ENCODE assay signal across 17 mouse cellular contexts in the genomic region with DNA sequence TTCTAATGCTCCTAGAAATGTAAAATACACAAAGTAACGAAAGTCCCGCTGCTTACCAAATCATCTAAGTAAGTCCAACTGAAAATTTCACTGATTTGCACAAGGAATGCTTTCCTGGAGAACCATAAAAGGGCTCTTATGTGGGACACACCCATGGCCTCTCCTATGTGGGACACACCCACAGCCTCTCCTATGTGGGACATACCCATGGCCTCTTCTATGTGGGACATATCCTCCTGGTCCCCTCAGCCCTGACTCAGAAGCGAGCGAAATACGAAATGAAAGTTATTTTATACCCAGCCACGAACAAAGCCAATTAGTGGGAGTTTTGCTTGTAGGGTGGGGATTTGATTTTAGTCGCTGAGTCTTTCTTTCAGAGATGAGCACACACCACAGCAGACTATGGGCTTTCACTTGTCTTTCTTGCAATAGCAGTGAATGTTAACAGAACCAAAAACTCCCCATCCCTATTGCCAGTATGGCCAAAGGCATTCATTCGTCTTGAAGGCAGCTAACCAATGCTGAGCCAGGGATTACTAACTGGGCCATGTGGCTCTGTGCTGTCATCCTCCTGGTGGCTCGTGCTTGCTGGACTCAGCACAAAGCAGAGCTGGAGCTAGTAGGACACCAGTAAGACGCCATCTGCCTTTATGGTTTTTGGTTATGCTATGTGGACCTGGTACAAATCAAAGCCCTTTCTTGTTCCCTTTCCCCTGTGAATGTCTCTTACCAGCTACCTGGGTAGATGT.
DNase-seq lines count a peak whose midpoint lies in the region; ATAC-seq lines count a peak whose summit lies in the region.
"Had no signal": no experiment of that assay in that cellular context is flagged by ENCODE, and none has a peak within 500 bp of the region (broad histone marks: within the 10 kb centered on the region; RNA-seq: fewer than 3 reads in every experiment).

No protein-coding gene starts in this region.

- H3K9me3 ChIP-seq in forebrain, embryonic 13.5 days (replicated peaks) = no peaks in the 10 kb centered on the region
- no peaks in the 10 kb centered on the region for H3K9me3 ChIP-seq in forebrain, embryonic 10.5 days
- H3K9me3 ChIP-seq in neural tube, embryonic 13.5 days = no peaks in the 10 kb centered on the region
- no peaks in the 10 kb centered on the region for H3K9me3 ChIP-seq in midbrain, embryonic 14.5 days (ENCODE audit: control insufficient read depth, low read length)
- H3K9me3 ChIP-seq: heart, embryonic 15.5 days; limb, embryonic 12.5 days; liver, embryonic 13.5 days had no signal

- no peaks in the 10 kb centered on the region for H3K36me3 ChIP-seq in forebrain, embryonic 13.5 days (ENCODE audit: poor library complexity, severe bottlenecking)
- no peaks in the 10 kb centered on the region for H3K36me3 ChIP-seq in forebrain, embryonic 10.5 days (replicated peaks)
- H3K36me3 ChIP-seq in neural tube, embryonic 13.5 days = no peaks in the 10 kb centered on the region
- H3K36me3 ChIP-seq in midbrain, embryonic 14.5 days (ENCODE audit: control insufficient read depth, insufficient read depth, low read length) = no peaks in the 10 kb centered on the region
- H3K36me3 ChIP-seq: heart, embryonic 15.5 days; limb, embryonic 12.5 days; liver, embryonic 13.5 days had no signal

- 81% methylated on average over 10 of the region's 10 CpGs for WGBS in forebrain, embryonic 13.5 days
- 91% methylated on average over 10 of the region's 10 CpGs for WGBS in forebrain, embryonic 10.5 days
- 89% methylated on average over 10 of the region's 10 CpGs for WGBS in neural tube, embryonic 13.5 days
- WGBS in midbrain, embryonic 14.5 days = 76% methylated on average over 10 of the region's 10 CpGs

- DNase-seq in forebrain, embryonic 10.5 days (ENCODE audit: extremely low spot score, low spot score) = no peak
- no peak for DNase-seq in neural tube, embryonic 10.5 days (ENCODE audit: extremely low spot score, low spot score)
- peak; percentile 29 for DNase-seq in midbrain, embryonic 14.5 days
- DNase-seq in thymus, postnatal 14 days = no peak
- no peak for DNase-seq in layer of hippocampus, postnatal 14 days (ENCODE audit: low spot score in 2 of 2)
- DNase-seq: adrenal gland, postnatal 14 days; B cell, adult 2 months; kidney, postnatal 25 days; liver, embryonic 13.5 days; right cerebral cortex, adult 18-20 months had no signal

- H3K4me3 ChIP-seq in forebrain, embryonic 13.5 days = no peak overlapping the region
- no peak overlapping the region for H3K4me3 ChIP-seq in forebrain, embryonic 10.5 days
- H3K4me3 ChIP-seq in neural tube, embryonic 13.5 days = no peak overlapping the region
- H3K4me3 ChIP-seq in midbrain, embryonic 14.5 days (replicated peaks; ENCODE audit: low read depth, low read length) = no peak overlapping the region
- H3K4me3 ChIP-seq: heart, embryonic 15.5 days; limb, embryonic 12.5 days; liver, embryonic 13.5 days had no signal

- no peak for ATAC-seq in forebrain, embryonic 13.5 days
- no peak for ATAC-seq in neural tube, embryonic 13.5 days (ENCODE audit: low read depth)
- ATAC-seq in midbrain, embryonic 14.5 days (ENCODE audit: low FRiP score, low TSS enrichment) = 0 out of 2 replicates have a peak, but pooled peaks have one; percentile 58
- ATAC-seq: activated CD4-positive, CD25-positive, alpha-beta regulatory T cell, adult 4 months; intestine, embryonic 16.5 days; Patski had no signal

- 0 out of 2 replicates have a peak overlapping the region, but pooled peaks have one; percentile 55 for H3K27ac ChIP-seq in forebrain, embryonic 13.5 days
- no peak overlapping the region for H3K27ac ChIP-seq in forebrain, embryonic 10.5 days
- 0 out of 2 replicates have a peak overlapping the region, but pooled peaks have one; percentile 13 for H3K27ac ChIP-seq in neural tube, embryonic 13.5 days (replicated peaks)
- H3K27ac ChIP-seq in midbrain, embryonic 14.5 days (replicated peaks; ENCODE audit: low read depth, low read length) = peak overlapping the region; percentile 85
- H3K27ac ChIP-seq: heart, embryonic 15.5 days; limb, embryonic 12.5 days; liver, embryonic 13.5 days had no signal

- no peak overlapping the region for H3K9ac ChIP-seq in forebrain, embryonic 13.5 days
- H3K9ac ChIP-seq in neural tube, embryonic 13.5 days = no peak overlapping the region
- H3K9ac ChIP-seq in midbrain, embryonic 14.5 days (replicated peaks; ENCODE audit: low read length) = 0 out of 2 replicates have a peak overlapping the region, but pooled peaks have one; percentile 16
- H3K9ac ChIP-seq: heart, embryonic 15.5 days; limb, embryonic 12.5 days; liver, embryonic 13.5 days had no signal

- no peak overlapping the region for H3K4me2 ChIP-seq in forebrain, embryonic 13.5 days
- no peak overlapping the region for H3K4me2 ChIP-seq in neural tube, embryonic 13.5 days
- H3K4me2 ChIP-seq in midbrain, embryonic 14.5 days (ENCODE audit: low read length) = peak overlapping the region; percentile 31
- H3K4me2 ChIP-seq: heart, embryonic 15.5 days; limb, embryonic 12.5 days; liver, embryonic 13.5 days had no signal

- peaks cover 6% of the 10 kb centered on the region; the same call in 1 of the 2 replicates for H3K4me1 ChIP-seq in forebrain, embryonic 13.5 days
- peaks cover 7% of the 10 kb centered on the region for H3K4me1 ChIP-seq in forebrain, embryonic 10.5 days
- H3K4me1 ChIP-seq in neural tube, embryonic 13.5 days (replicated peaks) = peaks cover 14% of the 10 kb centered on the region
- peaks cover 11% of the 10 kb centered on the region; the same call in 1 of the 2 replicates for H3K4me1 ChIP-seq in midbrain, embryonic 14.5 days (ENCODE audit: control insufficient read depth, insufficient read depth, low read length)
- H3K4me1 ChIP-seq: limb, embryonic 12.5 days; liver, embryonic 13.5 days had no signal

- no peaks in the 10 kb centered on the region for H3K27me3 ChIP-seq in forebrain, embryonic 13.5 days
- H3K27me3 ChIP-seq in forebrain, embryonic 10.5 days (ENCODE audit: poor library complexity, severe bottlenecking) = no peaks in the 10 kb centered on the region
- H3K27me3 ChIP-seq in neural tube, embryonic 13.5 days = no peaks in the 10 kb centered on the region
- H3K27me3 ChIP-seq in midbrain, embryonic 14.5 days (ENCODE audit: control insufficient read depth, insufficient read depth, low read length) = no peaks in the 10 kb centered on the region
- H3K27me3 ChIP-seq: heart, embryonic 15.5 days; limb, embryonic 12.5 days; liver, embryonic 13.5 days; Patski had no signal
